Mouse (Mus musculus): ENCODE results near the gene Gm20388. TPM values are rescaled to one million over a fixed set of nuclear protein-coding genes. Genes with fewer than 3 reads are reported as not detected.

Gm20388 gene
- polyA plus RNA-seq, 1 experiment from 2014 or later, result not detected

DNA sequence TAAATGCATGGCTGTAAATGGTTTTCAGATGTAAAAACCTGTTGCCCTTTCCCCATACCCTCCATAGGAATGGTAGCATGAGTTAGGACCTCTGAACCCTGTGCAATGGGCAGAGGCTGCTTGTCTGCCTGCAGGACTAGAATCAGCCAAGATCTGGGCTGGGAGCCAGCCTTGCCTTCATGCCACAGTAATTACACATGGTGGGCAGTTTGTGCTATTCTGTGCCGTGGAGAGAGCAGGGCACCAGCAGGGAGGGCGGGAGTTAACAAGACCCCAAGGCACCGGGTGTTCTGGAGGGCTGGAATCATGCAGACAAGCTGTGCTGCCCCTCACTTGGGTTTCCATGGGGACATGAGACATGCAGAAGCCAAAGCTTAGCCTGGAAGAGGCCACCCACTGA is 2894.7 kb downstream of the Gm20388 start:
- H3K4me1 ChIP-seq (replicated peaks; ENCODE audit: control insufficient read depth, insufficient read depth), result no peaks in the 10 kb centered on the region
- 0 out of 2 replicates have a peak, but pooled peaks cover 5% of the 10 kb centered on the region for H3K36me3 ChIP-seq (ENCODE audit: control insufficient read depth, insufficient read depth, low read length)
- no peak overlapping the region for H3K4me2 ChIP-seq (replicated peaks; ENCODE audit: low read depth)
- no peak overlapping the region for H3K27ac ChIP-seq (replicated peaks)
- DNase-seq (ENCODE audit: low spot score), result no peak
- H3K9me3 ChIP-seq (ENCODE audit: control insufficient read depth, low read length), result no peaks in the 10 kb centered on the region
- TF ChIP-seq EP300 (optimal IDR thresholded peaks at IDR 0.05) (no peak), CTCF (IDR thresholded peaks at IDR 0.05; ENCODE audit: low read depth) (no peak)
- no peak overlapping the region for H3K9ac ChIP-seq (ENCODE audit: low read length)
- WGBS, result 69% methylated on average over 3 of the region's 3 CpGs
- no peak overlapping the region for H3K4me3 ChIP-seq (ENCODE audit: low read depth, low read length)
- ATAC-seq (ENCODE audit: low FRiP score, low TSS enrichment), result no peak
- H3K27me3 ChIP-seq (ENCODE audit: control insufficient read depth, insufficient read depth, low read length), result no peaks in the 10 kb centered on the region

DNA sequence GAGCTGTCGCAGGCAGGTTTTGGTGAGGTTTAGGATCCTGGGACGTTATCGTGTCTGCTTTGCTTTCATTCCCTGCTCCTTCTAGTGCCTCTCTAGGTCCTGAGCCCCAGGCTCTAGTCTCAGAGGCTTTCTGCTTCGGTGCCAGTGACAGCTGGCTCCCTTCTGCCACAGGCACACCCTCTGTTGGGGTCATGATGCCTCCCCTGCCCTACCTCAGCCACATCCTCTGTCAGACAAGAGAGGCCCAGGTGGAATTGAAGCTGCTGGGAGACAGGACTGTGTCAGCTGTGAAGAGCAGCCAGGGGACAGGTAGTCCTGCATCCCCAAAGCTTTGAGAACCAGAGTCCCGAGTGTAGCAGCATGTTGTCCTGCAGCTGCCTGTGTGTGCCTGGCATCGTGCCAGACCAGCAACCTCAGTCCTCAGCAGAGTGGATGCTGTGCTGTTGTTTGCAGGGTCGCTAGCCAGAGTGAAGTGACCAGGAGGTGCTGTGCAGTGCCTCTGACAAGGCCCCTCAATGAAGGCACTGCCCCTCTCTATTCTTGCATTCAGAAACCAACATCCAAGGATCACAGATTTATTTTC is 2896.4 kb downstream of the Gm20388 start:
- WGBS, result 56% methylated on average over 7 of the region's 7 CpGs
- Histone ChIP-seq H3K27ac (replicated peaks) (no peak overlapping the region), H3K4me1 (replicated peaks; ENCODE audit: control insufficient read depth, insufficient read depth) (no peaks in the 10 kb centered on the region), H3K4me2 (replicated peaks; ENCODE audit: low read depth) (no peak overlapping the region), H3K9me3 (ENCODE audit: control insufficient read depth, low read length) (no peaks in the 10 kb centered on the region), H3K4me3 (ENCODE audit: low read depth, low read length) (no peak overlapping the region), H3K27me3 (ENCODE audit: control insufficient read depth, insufficient read depth, low read length) (no peaks in the 10 kb centered on the region), H3K36me3 (ENCODE audit: control insufficient read depth, insufficient read depth, low read length) (0 out of 2 replicates have a peak, but pooled peaks cover 5% of the 10 kb centered on the region), H3K9ac (ENCODE audit: low read length) (no peak overlapping the region)
- no peak for DNase-seq (ENCODE audit: low spot score)
- TF ChIP-seq EP300 (optimal IDR thresholded peaks at IDR 0.05), result no peak
- TF ChIP-seq CTCF (IDR thresholded peaks at IDR 0.05; ENCODE audit: low read depth), result no peak
- no peak for ATAC-seq (ENCODE audit: low FRiP score, low TSS enrichment)

DNA sequence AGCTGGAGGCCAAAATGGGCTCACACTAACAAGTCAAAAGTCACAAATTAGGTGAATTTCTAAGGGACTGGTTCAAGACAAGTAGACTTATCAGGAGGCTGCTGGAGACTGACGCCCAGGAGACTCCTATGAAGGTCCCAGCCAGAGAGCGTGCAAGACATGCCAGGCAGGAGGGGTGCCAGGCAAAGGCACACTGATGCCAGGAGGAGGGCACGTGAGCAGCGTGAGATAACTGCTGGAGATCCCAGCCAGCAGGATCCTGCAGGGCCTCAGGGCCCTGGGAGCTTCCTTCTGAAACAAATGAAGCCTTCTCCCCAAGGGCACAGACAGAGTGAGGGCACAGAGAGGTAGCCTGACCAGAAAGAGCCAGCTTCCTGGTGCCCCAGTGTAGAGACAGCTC is 2897.3 kb downstream of the Gm20388 start:
- TF ChIP-seq EP300 (optimal IDR thresholded peaks at IDR 0.05), result no peak
- TF ChIP-seq CTCF (IDR thresholded peaks at IDR 0.05; ENCODE audit: low read depth), result no peak
- no peak overlapping the region for H3K9ac ChIP-seq (ENCODE audit: low read length)
- no peaks in the 10 kb centered on the region; the same call in 1 of the 2 replicates for H3K36me3 ChIP-seq (ENCODE audit: control insufficient read depth, insufficient read depth, low read length)
- no peak overlapping the region for H3K4me2 ChIP-seq (replicated peaks; ENCODE audit: low read depth)
- DNase-seq (ENCODE audit: low spot score) (no peak), ATAC-seq (ENCODE audit: low FRiP score, low TSS enrichment) (no peak)
- WGBS, result 77% methylated on average over 4 of the region's 4 CpGs
- no peaks in the 10 kb centered on the region for H3K27me3 ChIP-seq (ENCODE audit: control insufficient read depth, insufficient read depth, low read length)
- H3K9me3 ChIP-seq (ENCODE audit: control insufficient read depth, low read length), result no peaks in the 10 kb centered on the region
- no peaks in the 10 kb centered on the region for H3K4me1 ChIP-seq (replicated peaks; ENCODE audit: control insufficient read depth, insufficient read depth)
- no peak overlapping the region for H3K27ac ChIP-seq (replicated peaks)
- no peak overlapping the region for H3K4me3 ChIP-seq (ENCODE audit: low read depth, low read length)

DNA sequence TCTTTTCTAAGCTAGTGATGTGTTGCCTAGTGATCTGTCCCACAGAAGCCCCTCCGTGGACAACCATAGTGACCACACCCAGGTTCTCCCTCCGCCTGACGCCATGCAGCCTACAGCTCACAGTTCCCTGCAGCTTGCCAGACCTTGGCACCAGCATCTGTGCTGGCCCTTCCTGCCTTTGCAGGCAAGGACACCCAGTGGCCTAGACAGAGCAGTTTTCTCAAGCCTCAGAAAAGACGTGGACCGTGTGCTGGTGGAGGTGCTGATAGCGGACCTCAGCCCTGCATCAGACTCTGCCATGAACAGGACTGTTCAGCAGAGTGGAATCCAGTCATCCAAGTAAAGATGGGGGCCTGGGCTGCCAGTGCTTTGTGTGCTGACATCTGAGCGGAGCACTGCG is 2899.7 kb downstream of the Gm20388 start:
- 67% methylated on average over 8 of the region's 8 CpGs for WGBS
- ATAC-seq (ENCODE audit: low FRiP score, low TSS enrichment), result no peak
- no peak overlapping the region for H3K4me2 ChIP-seq (replicated peaks; ENCODE audit: low read depth)

DNA sequence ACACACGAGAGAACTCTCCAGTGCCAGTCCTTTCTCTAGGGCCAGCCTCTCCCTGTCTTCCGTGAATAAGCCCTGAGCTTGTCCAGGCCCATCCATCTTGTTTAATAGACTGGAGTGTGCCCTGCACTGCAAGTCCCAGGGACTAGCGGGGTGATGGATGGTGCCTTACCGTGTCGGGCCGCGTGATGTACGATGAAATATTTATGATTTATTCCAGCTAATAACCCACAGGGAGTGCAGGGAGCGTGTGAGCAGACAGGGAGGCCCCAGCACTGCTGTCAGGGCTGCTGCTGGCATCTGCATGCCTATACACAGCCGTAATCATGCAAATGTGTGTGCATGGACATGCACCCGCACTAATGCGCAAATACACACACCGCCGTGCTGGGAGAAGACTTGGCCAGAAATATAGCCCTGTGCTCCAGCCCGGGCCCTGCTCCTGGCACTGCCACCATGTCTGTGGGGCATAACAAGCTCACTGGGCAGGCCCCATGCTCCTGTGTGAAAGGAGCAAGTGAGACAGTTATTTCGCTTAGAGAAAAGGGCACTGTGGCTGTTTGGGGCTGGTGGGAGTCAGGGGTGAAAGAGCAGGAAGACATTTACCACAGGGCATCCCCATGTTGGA is 2901.3 kb downstream of the Gm20388 start:
- H3K4me2 ChIP-seq (replicated peaks; ENCODE audit: low read depth), result no peak overlapping the region
- no peak overlapping the region for H3K4me3 ChIP-seq (ENCODE audit: low read depth, low read length)
- no peaks in the 10 kb centered on the region for H3K27me3 ChIP-seq (ENCODE audit: control insufficient read depth, insufficient read depth, low read length)
- no peak overlapping the region for H3K9ac ChIP-seq (ENCODE audit: low read length)
- H3K9me3 ChIP-seq (ENCODE audit: control insufficient read depth, low read length), result no peaks in the 10 kb centered on the region
- ATAC-seq (ENCODE audit: low FRiP score, low TSS enrichment), result no peak; the same call in 1 of the 2 replicates
- H3K36me3 ChIP-seq (ENCODE audit: control insufficient read depth, insufficient read depth, low read length), result peaks cover 6% of the 10 kb centered on the region; the same call in 1 of the 2 replicates
- no peak overlapping the region for H3K27ac ChIP-seq (replicated peaks)
- TF ChIP-seq CTCF (IDR thresholded peaks at IDR 0.05; ENCODE audit: low read depth) (no peak), EP300 (optimal IDR thresholded peaks at IDR 0.05) (no peak)
- no peak for DNase-seq (ENCODE audit: low spot score)
- WGBS, result 57% methylated on average over 16 of the region's 16 CpGs
- H3K4me1 ChIP-seq (replicated peaks; ENCODE audit: control insufficient read depth, insufficient read depth), result no peaks in the 10 kb centered on the region

More for the DNA sequence above, 2899.7 kb downstream of the Gm20388 start:
- Histone ChIP-seq H3K4me1 (replicated peaks; ENCODE audit: control insufficient read depth, insufficient read depth) (no peaks in the 10 kb centered on the region), H3K4me3 (ENCODE audit: low read depth, low read length) (no peak overlapping the region), H3K27ac (replicated peaks) (no peak overlapping the region), H3K36me3 (ENCODE audit: control insufficient read depth, insufficient read depth, low read length) (peaks cover 6% of the 10 kb centered on the region; the same call in 1 of the 2 replicates), H3K9ac (ENCODE audit: low read length) (no peak overlapping the region), H3K9me3 (ENCODE audit: control insufficient read depth, low read length) (no peaks in the 10 kb centered on the region), H3K27me3 (ENCODE audit: control insufficient read depth, insufficient read depth, low read length) (no peaks in the 10 kb centered on the region)
- TF ChIP-seq EP300 (optimal IDR thresholded peaks at IDR 0.05) (no peak), CTCF (IDR thresholded peaks at IDR 0.05; ENCODE audit: low read depth) (no peak)
- no peak for DNase-seq (ENCODE audit: low spot score)

DNA sequence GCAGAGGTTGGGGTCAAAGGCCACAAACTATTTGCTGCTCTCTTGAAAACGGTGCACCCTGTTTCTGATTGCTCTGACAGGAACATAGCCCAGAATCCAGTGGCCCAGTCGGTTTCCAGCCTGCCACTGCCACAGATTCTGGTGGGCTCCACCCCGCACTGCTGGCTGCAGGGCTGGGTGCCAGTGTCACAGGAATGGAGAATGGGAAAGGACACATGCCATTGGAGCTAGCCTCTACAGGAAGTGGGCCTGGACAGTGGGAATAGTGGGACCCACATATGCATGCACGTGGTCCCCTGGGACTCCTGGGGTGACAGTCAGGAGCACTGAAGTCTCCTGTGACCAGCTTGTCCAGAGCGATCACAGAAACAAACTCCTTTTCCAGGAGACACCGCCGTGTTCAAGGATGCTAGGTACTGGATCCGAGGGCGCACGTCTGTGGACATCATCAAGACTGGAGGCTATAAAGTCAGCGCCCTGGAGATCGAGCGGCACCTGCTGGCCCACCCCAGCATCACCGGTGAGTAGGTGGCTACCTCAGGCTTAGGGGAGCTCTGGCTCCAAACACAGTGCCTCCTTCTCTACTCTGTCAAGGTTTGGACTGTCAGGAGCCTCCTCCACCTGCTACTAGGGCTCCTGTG is 2902.1 kb downstream of the Gm20388 start:
- H3K9ac ChIP-seq (ENCODE audit: low read length), result no peak overlapping the region
- no peak overlapping the region for H3K27ac ChIP-seq (replicated peaks)
- 77% methylated on average over 14 of the region's 14 CpGs for WGBS
- H3K9me3 ChIP-seq (ENCODE audit: control insufficient read depth, low read length), result no peaks in the 10 kb centered on the region
- H3K27me3 ChIP-seq (ENCODE audit: control insufficient read depth, insufficient read depth, low read length), result no peaks in the 10 kb centered on the region
- ATAC-seq (ENCODE audit: low FRiP score, low TSS enrichment) (no peak), DNase-seq (ENCODE audit: low spot score) (no peak)
- peaks cover 6% of the 10 kb centered on the region; the same call in 1 of the 2 replicates for H3K36me3 ChIP-seq (ENCODE audit: control insufficient read depth, insufficient read depth, low read length)
- H3K4me3 ChIP-seq (ENCODE audit: low read depth, low read length), result no peak overlapping the region
- no peak for TF ChIP-seq EP300 (optimal IDR thresholded peaks at IDR 0.05)
- TF ChIP-seq CTCF (IDR thresholded peaks at IDR 0.05; ENCODE audit: low read depth), result peak; percentile 56
- no peaks in the 10 kb centered on the region for H3K4me1 ChIP-seq (replicated peaks; ENCODE audit: control insufficient read depth, insufficient read depth)
- no peak overlapping the region for H3K4me2 ChIP-seq (replicated peaks; ENCODE audit: low read depth)
